Mouse (Mus musculus) thymus, adult 18-20 months (tissue): Measurements from ENCODE around the gene Pot1a.

Source experiments
- DNase-seq, 2 experiments: peaks; one replicate each; pipeline ENCODE4 v3.0.0; 2022; ENCODE audit warnings: mixed read lengths in 2 of 2

Pot1a gene

GRCm38 (mm10) chr6:25808806-25809495 lies at the start of gene Pot1a:
Pot1a (minus strand) TSS chr6:25809246.
- DNase-seq = peak; percentile 90 to 94

DNA sequence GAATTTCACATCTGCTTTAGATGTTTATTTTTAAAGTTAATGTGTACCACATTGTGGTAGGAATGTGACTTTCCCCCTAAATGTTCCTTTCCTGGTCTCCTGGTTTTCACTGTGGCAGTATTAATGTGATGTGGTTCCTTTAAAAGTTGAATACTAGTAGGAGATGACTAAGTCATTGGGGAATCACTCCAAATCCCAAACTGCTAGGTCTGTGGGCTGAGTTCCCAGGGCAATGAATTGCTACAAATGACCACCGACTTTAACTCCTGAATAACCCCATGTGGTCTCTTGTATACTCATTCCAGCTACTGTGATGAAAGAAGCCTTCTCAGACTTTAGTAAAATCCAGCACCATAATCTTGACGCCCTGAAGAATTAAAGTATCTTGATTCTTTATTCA lies 27.2 kb upstream of the Pot1a start:
- DNase-seq = no peak

GRCm38 (mm10) chr6:25806021-25806420 lies 3.0 kb downstream of the Pot1a start:
- no peak for DNase-seq

- no peak for DNase-seq
Observed at GRCm38 (mm10) chr6:25802269-25802668, 6.8 kb downstream of the Pot1a start.

DNA sequence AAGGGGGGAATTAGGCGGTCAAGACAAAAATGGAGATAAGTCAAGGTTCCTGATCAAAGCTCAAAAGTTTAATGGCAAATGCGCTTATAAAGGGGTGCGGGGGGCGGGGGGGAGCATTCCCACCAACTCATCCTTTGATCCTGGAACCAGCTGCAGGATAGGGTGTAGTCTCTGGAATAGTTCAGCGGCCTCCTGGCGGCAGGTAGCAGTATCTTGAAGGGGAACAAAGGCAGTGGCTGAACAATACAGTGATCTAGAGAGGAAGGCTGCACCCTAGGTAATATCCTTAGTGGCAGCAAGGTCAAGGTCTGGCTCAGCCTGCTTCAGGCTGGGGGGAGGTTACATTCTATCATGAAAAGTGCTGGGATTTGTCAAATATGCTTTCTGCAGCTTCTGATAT lies 7.8 kb downstream of the Pot1a start:
- DNase-seq = no peak

DNA sequence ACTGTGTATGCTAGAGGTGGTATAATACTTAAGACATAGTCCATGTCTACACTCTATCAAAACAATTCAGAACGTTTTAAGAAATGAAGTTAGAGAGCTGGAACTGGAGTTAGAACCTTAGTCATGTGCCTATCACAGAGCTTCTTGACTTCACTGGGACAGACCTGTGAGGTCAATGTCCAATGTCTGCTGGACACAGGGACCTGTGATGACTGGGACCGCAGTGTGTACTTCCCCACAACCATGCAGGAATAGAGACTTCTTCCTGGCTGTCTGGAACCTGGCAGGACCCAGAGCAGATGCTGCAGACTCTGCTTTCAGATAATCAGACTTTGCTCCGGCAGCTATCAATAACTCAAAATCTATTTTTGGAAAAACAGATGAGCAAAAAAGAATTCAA lies 40.8 kb downstream of the Pot1a start:
- no peak for DNase-seq

DNA sequence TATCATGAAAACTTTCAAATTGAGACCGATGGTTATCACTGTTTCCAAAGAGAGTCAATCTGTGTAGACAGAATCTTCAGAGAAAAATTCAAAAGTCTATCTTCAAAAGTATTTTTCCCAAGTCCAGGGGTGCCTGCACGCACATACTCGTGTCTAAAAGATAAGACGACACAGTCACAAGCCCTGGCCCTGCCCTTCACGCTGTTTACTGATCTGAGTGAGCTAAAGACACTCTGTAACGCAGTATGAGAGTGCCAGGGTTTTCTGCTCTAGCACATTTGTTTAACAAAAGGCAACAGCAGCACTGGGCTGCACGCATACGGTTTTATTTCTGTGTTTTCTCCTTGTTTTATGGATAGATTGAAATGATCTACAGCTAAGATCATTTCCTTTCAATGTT lies 41.5 kb downstream of the Pot1a start:
- no peak for DNase-seq

DNA sequence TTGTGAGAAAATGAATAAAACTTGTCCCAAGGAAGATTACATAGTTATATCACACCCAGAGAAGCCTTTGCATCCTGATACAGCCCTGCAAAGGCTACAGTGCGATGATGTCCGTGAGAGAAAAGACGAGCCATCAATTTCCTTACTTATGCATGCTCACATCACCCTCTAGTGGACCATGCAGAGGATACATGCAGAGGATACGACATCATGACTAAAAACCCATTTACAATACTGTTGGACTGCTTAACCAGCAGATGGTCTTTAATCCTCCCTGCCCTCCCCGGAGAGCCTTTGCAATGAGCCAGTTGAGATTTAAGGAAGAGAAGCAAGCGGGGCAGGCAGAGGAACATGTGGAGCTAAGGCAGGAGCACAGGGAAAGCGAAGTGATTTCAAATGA lies 42.0 kb downstream of the Pot1a start:
- DNase-seq = no peak

- no peak for DNase-seq
Observed at GRCm38 (mm10) chr6:25766283-25766682, 42.8 kb downstream of the Pot1a start.

DNA sequence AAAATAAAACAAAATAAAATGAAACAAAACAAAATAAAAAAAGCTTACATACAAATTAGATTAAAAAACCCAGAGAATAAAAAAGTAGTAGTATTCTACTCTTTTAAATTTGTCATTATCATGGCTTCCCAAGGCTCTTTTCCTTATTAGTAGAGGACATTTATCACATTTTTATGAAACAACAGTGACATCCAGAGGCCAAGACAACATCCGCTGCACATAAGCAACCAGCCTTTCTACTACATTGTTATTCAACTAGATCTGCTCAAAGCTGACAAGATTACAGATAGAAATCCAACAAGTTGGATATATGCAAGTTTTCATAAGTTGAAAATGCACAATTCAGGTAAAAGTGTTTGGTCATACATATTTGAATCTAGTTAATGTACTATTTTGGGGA lies 56.4 kb downstream of the Pot1a start:
- DNase-seq = no peak

DNA sequence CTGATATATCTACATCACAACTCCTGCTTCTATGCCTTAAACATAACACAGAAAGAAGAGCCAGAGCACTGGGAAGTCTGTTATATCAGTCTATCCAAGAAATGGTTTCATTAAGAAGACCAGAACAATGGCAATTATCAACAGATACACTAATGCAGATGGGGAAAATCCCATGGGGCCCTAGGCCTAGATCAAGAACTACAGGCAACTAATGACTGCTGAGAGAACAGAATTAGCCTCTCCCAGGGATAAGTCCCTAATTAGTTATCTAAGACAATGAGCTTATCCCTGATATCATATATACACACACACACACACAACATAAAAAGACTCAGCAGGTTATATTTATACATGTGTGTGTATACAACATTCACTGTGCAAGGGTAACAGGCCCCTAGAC lies 72.5 kb downstream of the Pot1a start:
- no peak for DNase-seq

GRCm38 (mm10) chr6:25726560-25726959 lies 82.5 kb downstream of the Pot1a start:
- no peak for DNase-seq

GRCm38 (mm10) chr6:25710601-25711000 lies 98.4 kb downstream of the Pot1a start:
- DNase-seq = no peak

- no peak for DNase-seq
Observed at GRCm38 (mm10) chr6:25709250-25709895, 99.7 kb downstream of the Pot1a start.

DNA sequence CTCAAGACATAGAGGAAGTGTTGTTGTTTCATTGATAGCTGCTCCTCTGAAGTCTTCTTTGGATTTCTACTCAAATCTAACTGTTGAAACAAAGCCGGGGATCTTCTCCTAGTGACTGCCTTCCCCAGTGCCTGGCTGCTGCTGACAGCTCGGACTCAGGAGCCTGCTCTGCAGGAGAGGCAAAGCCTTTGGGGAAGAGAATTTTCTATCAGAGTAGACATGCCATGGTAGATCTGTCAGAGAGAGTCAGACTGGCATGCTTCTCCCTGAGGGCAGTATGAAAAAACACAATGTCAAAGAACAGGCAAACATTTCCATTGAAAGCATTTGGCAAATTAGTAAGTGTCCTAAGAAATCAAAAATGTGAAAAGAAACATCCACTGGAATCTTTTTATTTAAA lies 109.1 kb downstream of the Pot1a start:
- no peak for DNase-seq
